Mouse (Mus musculus) liver, embryonic 14.5 days (tissue): Measurements from ENCODE around the gene Capn10.

Source experiments
- CTCF ChIP-seq: IDR thresholded peaks from 2 replicates; pipeline ENCODE4 v1.5.1; 2016; ENCODE audit warnings: antibody characterized with exemption, low read depth, control low read depth
- EP300 ChIP-seq: IDR thresholded peaks from 2 replicates; pipeline ENCODE4 v1.6.1; 2016; ENCODE audit warnings: antibody characterized with exemption, low read depth

- TF ChIP-seq CTCF (no peak), EP300 (no peak)
Measured at GRCm38 (mm10) chr1:92953641-92954040, 19.5 kb downstream of the Capn10 start.
